Mouse (Mus musculus) gastrocnemius, adult 2 months (tissue): ENCODE measurements around the gene Hrct1. TPM values are rescaled to one million over a fixed set of nuclear protein-coding genes. Genes with fewer than 3 reads are reported as not detected.

Experiments used
- DNase-seq: peaks from one replicate; pipeline ENCODE4 v3.0.0; 2022
- H3K27ac ChIP-seq: fragments of 200-600 bp; 2 replicates; pipeline ENCODE4 v1.8.1; 2022; ENCODE audit warnings: mild to moderate bottlenecking
- H3K4me3 ChIP-seq: fragments of 200-600 bp; 2 replicates; pipeline ENCODE4 v1.8.1; 2022; ENCODE audit warnings: mild to moderate bottlenecking, moderate library complexity
- CTCF ChIP-seq: fragments of 200-600 bp; IDR thresholded peaks from 2 replicates; pipeline ENCODE4 v1.8.1; 2022; ENCODE audit warnings: antibody characterized with exemption, mild to moderate bottlenecking, moderate library complexity
- intact Hi-C: fragments of 180-260 bp; cut with DNase I; formaldehyde crosslinking; loops from one replicate; pipeline ENCODE4 v1.15.1; 2025
- total RNA-seq, 2 experiments: library from RNA; stranded (reverse); gene quantifications; 2 replicates each; pipeline ENCODE4 v1.2.3; 2021

The Hrct1 gene
- total RNA-seq, 2 experiments from 2014 or later: 1.1 to 2.4 TPM

DNA sequence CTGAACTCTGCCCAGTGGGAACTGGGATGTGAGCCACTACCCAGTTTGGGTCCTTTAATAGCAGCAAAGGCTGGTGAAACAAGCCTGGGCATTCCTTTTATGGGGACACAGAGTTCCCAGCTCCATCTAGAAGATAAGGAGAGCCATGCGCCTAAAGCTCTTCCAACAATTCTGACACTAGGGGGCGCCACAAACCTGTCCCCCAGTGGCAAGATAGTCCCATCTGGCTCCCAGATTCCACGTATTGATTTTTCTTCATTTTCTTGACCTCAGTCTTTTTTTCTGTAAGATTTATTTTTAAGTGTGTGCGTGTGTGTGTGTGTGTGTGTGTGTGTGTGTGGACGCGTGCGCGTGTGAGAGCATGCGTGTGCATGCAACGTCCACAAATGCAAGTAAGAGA lies 33.5 kb downstream of the Hrct1 start:
- DNase-seq: no peak
- TF ChIP-seq CTCF: peak; percentile 63
- no peak overlapping the region for H3K4me3 ChIP-seq
- intact Hi-C loops: loop anchor here (5.0 kb wide), 1 partner anchor 102 kb away; no protein-coding TSS in a partner anchor
- H3K27ac ChIP-seq: peak overlapping the region; percentile 61

DNA sequence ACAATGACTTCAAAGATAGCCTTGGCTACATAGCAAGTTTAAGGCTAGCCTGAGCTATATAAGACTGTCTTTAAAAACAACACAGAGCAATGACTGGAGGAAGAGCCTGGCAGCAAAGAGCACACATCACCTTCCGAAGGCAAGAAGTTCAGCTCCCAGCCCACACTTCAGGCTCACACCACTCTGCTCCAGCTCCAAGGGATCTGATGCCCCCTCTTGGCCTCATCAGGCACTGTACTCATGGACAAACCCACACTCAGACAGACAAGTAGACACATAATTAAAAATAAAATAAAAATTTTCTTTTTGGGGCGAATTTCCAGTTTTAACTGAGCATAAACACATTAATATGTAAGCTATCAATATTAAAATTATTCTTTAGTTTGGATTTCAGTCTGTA lies 34.3 kb downstream of the Hrct1 start:
- Histone ChIP-seq H3K27ac (no peak overlapping the region), H3K4me3 (no peak overlapping the region)
- TF ChIP-seq CTCF: no peak
- no peak for DNase-seq
- intact Hi-C loops: loop anchor here (5.0 kb wide), 1 partner anchor 101 kb away; no protein-coding TSS in a partner anchor

DNA sequence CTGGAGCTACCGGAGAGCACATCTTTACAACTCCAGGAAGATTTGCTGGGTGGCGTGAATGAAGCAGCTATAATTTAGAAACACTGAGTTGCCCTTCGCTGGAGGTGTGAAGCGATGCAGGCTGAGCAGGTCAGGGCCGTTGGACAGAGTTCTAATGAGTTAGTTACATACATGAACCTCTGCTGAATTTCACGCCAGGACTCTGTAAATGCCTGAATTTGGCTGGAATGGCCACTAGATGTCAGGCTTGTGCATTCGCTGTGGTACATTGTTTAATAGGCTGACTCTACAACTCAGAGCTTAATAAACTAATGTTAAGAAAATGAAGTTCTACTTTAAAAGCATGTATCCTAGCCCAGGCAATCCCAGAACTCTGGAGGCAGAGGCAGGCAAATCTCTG lies 36.4 kb downstream of the Hrct1 start:
- peak; percentile 86 for TF ChIP-seq CTCF
- peak; percentile 48 for DNase-seq
- peak overlapping the region; percentile 55 for H3K4me3 ChIP-seq
- H3K27ac ChIP-seq: no peak overlapping the region
- intact Hi-C loops: loop anchor here (5.0 kb wide), 1 partner anchor 99 kb away; no protein-coding TSS in a partner anchor

DNA sequence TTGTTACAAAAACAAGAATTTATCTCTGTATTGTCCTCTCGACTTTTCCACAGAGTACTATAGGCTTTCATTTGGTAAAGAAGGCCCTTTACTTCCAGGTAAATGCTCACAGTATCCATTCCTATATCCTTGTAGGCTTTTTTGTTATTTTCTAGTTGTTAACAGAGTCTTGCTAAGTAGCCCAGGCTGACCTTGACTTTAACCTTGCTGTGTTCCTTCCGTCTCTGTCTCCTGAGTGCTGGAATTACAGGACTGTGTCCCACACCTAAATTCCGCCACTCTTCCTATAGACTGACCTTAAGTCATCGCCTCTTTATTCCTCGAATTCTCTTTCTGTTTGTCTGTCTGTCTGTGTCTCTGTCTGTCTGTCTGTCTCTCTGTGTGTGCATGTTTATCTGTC lies 41.4 kb downstream of the Hrct1 start:
- DNase-seq: no peak
- intact Hi-C loops: no loop called here
- TF ChIP-seq CTCF: no peak

DNA sequence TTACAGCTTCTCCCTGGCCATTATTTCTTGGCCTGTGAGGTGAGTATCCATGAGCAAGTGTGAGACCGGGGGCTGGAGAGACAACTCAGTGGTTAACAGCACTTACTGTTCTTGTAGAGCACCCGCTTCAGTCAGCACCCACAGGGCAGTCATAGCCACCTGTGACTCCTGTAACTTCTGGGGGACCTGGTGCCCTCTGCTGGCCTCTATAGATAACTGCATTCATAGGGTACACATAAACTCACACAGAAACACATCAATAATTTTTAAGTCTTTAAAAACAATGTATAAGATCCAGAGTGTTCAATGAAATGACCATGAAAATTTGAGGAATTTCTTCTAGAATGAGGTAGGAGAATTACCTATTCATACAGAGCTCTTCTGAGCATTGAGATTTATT lies 42.4 kb downstream of the Hrct1 start:
- no peak for TF ChIP-seq CTCF
- DNase-seq: no peak
- Histone ChIP-seq H3K4me3 (no peak overlapping the region), H3K27ac (no peak overlapping the region)
- intact Hi-C loops: no loop called here

More for the DNA sequence above, 41.4 kb downstream of the Hrct1 start:
- Histone ChIP-seq H3K27ac (no peak overlapping the region), H3K4me3 (no peak overlapping the region)

DNA sequence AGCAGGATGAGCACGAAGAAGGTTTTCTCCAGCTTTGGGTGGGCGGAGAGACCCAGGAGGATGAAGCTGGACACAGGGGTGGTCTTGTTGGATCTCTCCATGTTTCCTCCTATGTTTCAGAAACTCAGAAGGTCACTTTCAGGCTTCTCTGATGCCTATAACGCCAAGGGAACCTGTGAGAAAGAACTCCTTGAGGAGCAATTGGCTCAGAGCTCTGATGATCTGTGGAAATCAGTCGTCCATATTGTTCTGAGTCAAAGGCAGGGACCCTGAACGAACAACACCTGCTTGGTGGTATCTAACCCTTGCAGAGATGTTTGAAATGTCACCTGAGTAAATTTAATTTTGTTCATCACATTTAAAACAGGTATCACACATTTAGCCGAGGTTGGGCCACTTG lies 43.9 kb downstream of the Hrct1 start, which contains the start of gene Olfr159:
Gene Olfr159 (minus strand): TSS at position 101 of the 400 bp plus-strand sequence.
- no peak for TF ChIP-seq CTCF
- no peak within 1 kb of the TSS for H3K27ac ChIP-seq
- intact Hi-C loops: no loop called here
- no peak for DNase-seq
- no peak within 1 kb of the TSS for H3K4me3 ChIP-seq

DNA sequence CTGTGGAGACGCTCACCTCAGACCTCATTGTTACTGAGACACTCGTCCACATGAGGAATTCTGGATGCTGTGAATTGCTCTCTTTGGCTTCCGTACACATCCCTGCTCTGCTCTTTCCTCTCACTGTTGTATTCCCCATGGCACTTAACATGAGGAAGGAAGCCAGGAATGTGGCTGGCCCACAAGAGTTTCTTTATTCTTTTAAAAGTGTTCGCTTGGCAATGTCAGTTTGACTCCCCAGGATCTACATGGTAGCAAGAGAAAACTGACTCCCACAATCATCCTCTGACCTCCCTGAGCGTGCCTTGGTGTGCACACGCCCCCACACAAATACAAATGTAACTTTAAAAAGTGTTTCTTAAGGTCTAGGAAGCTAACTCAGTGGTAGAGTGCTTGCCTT lies 44.6 kb downstream of the Hrct1 start:
- intact Hi-C loops: no loop called here

DNA sequence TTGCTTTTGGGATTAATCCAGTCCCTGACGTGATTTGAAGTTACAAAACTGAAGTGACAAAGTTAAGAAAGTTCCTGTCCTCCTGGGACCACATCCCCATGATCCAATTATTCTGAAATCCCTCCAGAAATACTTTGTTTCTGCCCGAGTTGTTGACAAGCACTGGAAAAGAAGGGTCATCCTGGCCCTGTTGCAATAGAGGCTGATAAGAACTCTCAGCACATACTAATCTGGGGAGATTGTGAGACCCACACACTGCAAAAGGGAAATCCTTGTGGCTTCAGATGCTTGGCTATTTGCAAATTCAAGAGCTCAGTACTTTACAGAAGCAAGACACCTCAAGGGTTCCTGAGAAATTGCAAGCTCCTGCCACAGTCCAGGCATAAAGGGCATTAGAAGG lies 45.3 kb downstream of the Hrct1 start:
- H3K4me3 ChIP-seq: no peak overlapping the region
- intact Hi-C loops: no loop called here
- DNase-seq: no peak
- TF ChIP-seq CTCF: no peak
- H3K27ac ChIP-seq: no peak overlapping the region

More for the DNA sequence above, 44.6 kb downstream of the Hrct1 start:
- no peak for DNase-seq
- TF ChIP-seq CTCF: no peak
- H3K4me3 ChIP-seq: no peak overlapping the region
- no peak overlapping the region for H3K27ac ChIP-seq

Other genes with a start within 250 kb of the Hrct1 start
- gene Sit1, start 243.5 kb upstream of the Hrct1 start, total RNA-seq: not detected
- 10 to 100 TPM; 26.3 to 27.8 TPM for gene Ccdc107, start 234.3 kb upstream of the Hrct1 start, total RNA-seq
- not detected for gene Arhgef39, start 227.5 kb upstream of the Hrct1 start, total RNA-seq
- 1 to 10 TPM; 3.7 to 4.8 TPM for gene Car9, start 220.2 kb upstream of the Hrct1 start, total RNA-seq
- over 10,000 TPM in 1 of 2 experiments, 1,000 to 10,000 TPM in 1; 4,293 to 10,756 TPM for gene Tpm2, start 203.4 kb upstream of the Hrct1 start, total RNA-seq
- 10 to 100 TPM; 40.3 to 47.4 TPM for gene Creb3, start 164.9 kb upstream of the Hrct1 start, total RNA-seq
- gene Tln1, start 164.5 kb upstream of the Hrct1 start, total RNA-seq: 10 to 100 TPM; 52.3 to 62.4 TPM
- gene Rgp1, start 148.5 kb upstream of the Hrct1 start, total RNA-seq: 10 to 100 TPM; 20.0 to 24.3 TPM
- 1 to 10 TPM; 4.8 to 5.5 TPM for gene Gba2, start 148.3 kb upstream of the Hrct1 start, total RNA-seq
- under 1 TPM in 1 of 2 experiments, not detected in 1; 0.45 TPM for gene Msmp, start 142.7 kb upstream of the Hrct1 start, total RNA-seq
- gene Npr2, start 95.3 kb upstream of the Hrct1 start, total RNA-seq: 10 to 100 TPM; 32.4 to 51.4 TPM
- under 1 TPM in 1 of 2 experiments, not detected in 1; 0.31 TPM for gene Spag8, start 73.6 kb upstream of the Hrct1 start, total RNA-seq
- 10 to 100 TPM; 35.8 to 47.9 TPM for gene Hint2, start 70.7 kb upstream of the Hrct1 start, total RNA-seq
- 10 to 100 TPM in 1 of 2 experiments, 1 to 10 TPM in 1; 8.4 to 14.9 TPM for gene Tmem8b, start 58.2 kb upstream of the Hrct1 start, total RNA-seq
- gene Fam221b, start 58.0 kb upstream of the Hrct1 start, total RNA-seq: under 1 TPM; 0.08 to 0.15 TPM
- gene Olfr70, start 26.4 kb upstream of the Hrct1 start, total RNA-seq: not detected
- gene Olfr71, start 16.9 kb upstream of the Hrct1 start, total RNA-seq: not detected
- 1 to 10 TPM; 1.4 to 2.3 TPM for gene Spaar, start 2.8 kb downstream of the Hrct1 start, total RNA-seq
- not detected for gene Olfr159, start 43.8 kb downstream of the Hrct1 start, total RNA-seq
- not detected for gene Olfr156, start 96.7 kb downstream of the Hrct1 start, total RNA-seq
- not detected for gene Olfr157, start 113.0 kb downstream of the Hrct1 start, total RNA-seq
- not detected for gene Olfr155, start 124.4 kb downstream of the Hrct1 start, total RNA-seq
- gene Reck, start 148.3 kb downstream of the Hrct1 start, total RNA-seq: 1 to 10 TPM; 1.6 to 3.6 TPM
- 1 to 10 TPM; 1.8 to 4.0 TPM for gene Glipr2, start 230.2 kb downstream of the Hrct1 start, total RNA-seq